In the genomic region with DNA sequence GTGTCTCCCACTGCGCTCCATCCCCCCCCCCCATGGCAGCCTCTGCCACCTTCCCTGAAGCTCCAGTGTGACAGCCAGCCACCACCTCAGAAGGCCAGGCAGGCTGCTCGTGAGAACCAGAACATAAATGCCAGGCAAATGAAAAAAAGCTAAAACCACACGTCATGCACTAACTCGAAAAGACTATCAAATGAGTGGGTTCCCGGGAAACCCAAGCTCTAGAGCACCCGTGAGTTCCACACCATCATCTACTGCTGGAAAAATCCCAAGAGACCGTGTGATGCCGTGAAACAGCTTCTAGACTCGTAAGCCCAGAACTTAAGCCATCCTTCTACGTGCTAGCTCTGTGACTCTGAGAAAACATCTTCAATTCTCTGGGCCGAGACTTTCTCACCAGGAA, we compare ENCODE assay signal across 22 mouse cellular contexts.
DNase-seq lines count a peak whose midpoint lies in the region; ATAC-seq lines count a peak whose summit lies in the region.
"Had no signal": no experiment of that assay in that cellular context is flagged by ENCODE, and none has a peak within 500 bp of the region (broad histone marks: within the 10 kb centered on the region; RNA-seq: fewer than 3 reads in every experiment).

No protein-coding gene starts in this region.

- peak; percentile 82 for ATAC-seq in frontal cortex, adult (ENCODE audit: low TSS enrichment)
- no peak for ATAC-seq in erythroid progenitor cell, adult 5-6 weeks (replicated peaks; ENCODE audit: low FRiP score, poor library complexity, severe bottlenecking)
- ATAC-seq: forebrain, embryonic 13.5 days; intestine, postnatal 0 days; midbrain, embryonic 15.5 days; Patski had no signal

- no peak for DNase-seq in frontal cortex, postnatal 25 days (ENCODE audit: low spot score in 2 of 2)
- peak; percentile 27 to 40 for DNase-seq in left cerebral cortex, adult 18-20 months (ENCODE audit: low spot score in 2 of 2)
- DNase-seq in left cerebral cortex, postnatal 4 days = no peak
- peak; percentile 56 to 67 for DNase-seq in frontal cortex, postnatal 36 days (ENCODE audit: low spot score in 2 of 2)
- peak; percentile 43 for DNase-seq in right cerebral cortex, postnatal 25 days
- no peak for DNase-seq in thymus, postnatal 36 days
- DNase-seq: adrenal gland, postnatal 14 days; cerebellum, adult 11-12 months; cerebellum, postnatal 10 days; gastrocnemius, postnatal 14 days; heart, postnatal 4 days; kidney, adult 9 months; kidney, postnatal 14 days; spleen, adult 18-20 months; thymus, adult 18-20 months; thymus, postnatal 25 days had no signal

- intact Hi-C loops in left cerebral cortex, postnatal 4 days (cut with DNase I) = no loop called here

Comparison
In these comparisons a context has a peak if more than half of its experiments do, and no peak if none do; other contexts are left out.
1. DNase-seq: peak in left cerebral cortex, adult 18-20 months (2 of 2), frontal cortex, postnatal 36 days (2 of 2) and right cerebral cortex, postnatal 25 days (single experiment); none in frontal cortex, postnatal 25 days (0 of 2), left cerebral cortex, postnatal 4 days (single experiment) and thymus, postnatal 36 days (0 of 2).